8 mouse cellular contexts compared by ENCODE assay signal in the genomic region with DNA sequence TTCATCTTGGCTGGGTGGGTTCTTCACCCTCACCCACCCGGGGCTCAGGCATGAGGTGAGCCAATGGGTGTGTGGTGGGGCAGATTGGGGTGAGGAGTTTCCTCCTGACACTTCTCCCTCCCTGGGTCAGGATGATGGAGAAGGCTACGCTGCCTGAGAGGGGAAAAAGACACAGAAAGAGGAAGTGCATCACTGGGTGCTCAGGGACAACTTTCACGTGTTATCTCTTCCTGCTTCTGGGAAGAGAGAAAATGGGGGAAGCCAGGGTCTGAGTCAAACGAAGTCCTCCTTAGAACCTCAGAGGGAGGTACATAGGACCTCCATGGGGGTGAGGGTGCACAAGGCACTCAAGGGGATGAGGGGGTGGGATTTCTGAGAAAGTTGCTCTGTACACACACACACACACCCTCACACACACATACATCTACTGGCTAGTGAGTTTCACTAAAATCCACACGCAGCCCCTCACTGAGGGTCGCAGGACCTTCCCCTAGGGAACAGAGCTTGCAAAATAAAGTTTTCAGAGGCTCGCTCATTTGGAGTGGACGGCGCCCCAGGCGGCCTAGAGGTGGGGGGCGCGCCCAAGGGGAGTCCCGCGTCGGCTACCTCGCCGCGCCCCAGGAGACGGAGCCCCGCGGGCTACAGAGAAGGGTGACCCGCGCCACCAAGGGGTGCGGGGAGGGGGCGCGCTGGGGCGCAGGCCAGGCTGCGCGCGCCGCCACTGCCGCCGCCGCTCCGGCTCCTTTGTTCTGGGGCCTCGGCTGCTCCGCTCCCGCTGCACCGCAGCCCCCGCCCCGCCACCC. TPM values are rescaled to one million over a fixed set of nuclear protein-coding genes. Genes with fewer than 3 reads are reported as not detected.
DNase-seq lines count a peak whose midpoint lies in the region; ATAC-seq and TF ChIP-seq lines count a peak whose summit lies in the region.

No protein-coding gene starts in this region.

- H3K4me2 ChIP-seq in kidney, postnatal 0 days (ENCODE audit: low read length), result peak overlapping the region; percentile 83
- peak overlapping the region; percentile 99 for H3K4me2 ChIP-seq in heart, embryonic 11.5 days

- H3K9me3 ChIP-seq in kidney, postnatal 0 days (replicated peaks; ENCODE audit: low read length), result no peaks in the 10 kb centered on the region
- no peaks in the 10 kb centered on the region for H3K9me3 ChIP-seq in heart, embryonic 11.5 days (replicated peaks; ENCODE audit: control insufficient read depth, low read length)

- peak overlapping the region; percentile 95 for H3K9ac ChIP-seq in kidney, postnatal 0 days (ENCODE audit: low read depth, low read length)
- peak overlapping the region; percentile 83 for H3K9ac ChIP-seq in heart, embryonic 11.5 days (ENCODE audit: low read depth, low read length)

- peak; percentile 35 for ATAC-seq in kidney, postnatal 0 days (replicated peaks; ENCODE audit: low FRiP score, low read depth)
- peak; percentile 43 for ATAC-seq in heart, embryonic 11.5 days (replicated peaks; ENCODE audit: insufficient number of reproducible peaks, low FRiP score, low TSS enrichment)
- peak; percentile 38; the same call in 1 of the 2 replicates for ATAC-seq in monocyte, adult 5-6 weeks (replicated peaks; ENCODE audit: insufficient number of reproducible peaks, low FRiP score, low TSS enrichment, poor library complexity, severe bottlenecking)

- no peaks in the 10 kb centered on the region for H3K27me3 ChIP-seq in kidney, postnatal 0 days (ENCODE audit: insufficient read depth, low read length)
- no peaks in the 10 kb centered on the region for H3K27me3 ChIP-seq in heart, embryonic 11.5 days (ENCODE audit: control insufficient read depth, insufficient read depth, low read length)

- no peak for TF ChIP-seq CTCF in kidney, postnatal 0 days (IDR thresholded peaks at IDR 0.05; ENCODE audit: low read depth)
- TF ChIP-seq CTCF in bone marrow, adult 2 months (IDR thresholded peaks at IDR 0.05; ENCODE audit: control insufficient read depth, insufficient read depth, low read length), result no peak

- DNase-seq in kidney, postnatal 0 days (ENCODE audit: low spot score), result peak; percentile 51
- DNase-seq in kidney, postnatal 14 days, result no peak
- peak; percentile 16 for DNase-seq in liver
- DNase-seq in thymus, postnatal 4 days, result peak; percentile 89
- no peak for DNase-seq in left cerebral cortex, adult 18-20 months (ENCODE audit: low spot score in 2 of 2)

- TF ChIP-seq POLR2A in bone marrow, adult 2 months (IDR thresholded peaks at IDR 0.05; ENCODE audit: borderline replicate concordance, control insufficient read depth, low read depth, low read length), result no peak

- H3K36me3 ChIP-seq in kidney, postnatal 0 days (ENCODE audit: insufficient read depth, low read length), result no peaks in the 10 kb centered on the region
- no peaks in the 10 kb centered on the region for H3K36me3 ChIP-seq in heart, embryonic 11.5 days (ENCODE audit: control insufficient read depth, insufficient read depth, low read length)

- peaks cover 48% of the 10 kb centered on the region for H3K4me1 ChIP-seq in kidney, postnatal 0 days (replicated peaks; ENCODE audit: insufficient read depth, low read length)
- H3K4me1 ChIP-seq in bone marrow, adult 2 months (ENCODE audit: control insufficient read depth, insufficient read depth, low read length), result peaks cover 15% of the 10 kb centered on the region
- H3K4me1 ChIP-seq in heart, embryonic 11.5 days (ENCODE audit: control insufficient read depth, insufficient read depth, low read length), result peaks cover 65% of the 10 kb centered on the region

- H3K27ac ChIP-seq in kidney, postnatal 0 days, result peak overlapping the region; percentile 97
- peak overlapping the region; percentile 80 for H3K27ac ChIP-seq in bone marrow, adult 2 months (ENCODE audit: control insufficient read depth, insufficient read depth, low read depth, low read length, poor library complexity)
- peak overlapping the region; percentile 73 for H3K27ac ChIP-seq in heart, embryonic 11.5 days (ENCODE audit: low read depth, low read length)

- WGBS in kidney, postnatal 0 days, result 1% methylated on average over 14 of the region's 41 CpGs
- 0% methylated on average over 41 of the region's 41 CpGs for WGBS in bone marrow, adult 2 months
- WGBS in heart, embryonic 11.5 days (ENCODE audit: insufficient replicate concordance), result under 1% methylated on average over 24 of the region's 41 CpGs

- peak overlapping the region; percentile 79 for H3K4me3 ChIP-seq in kidney, postnatal 0 days (replicated peaks; ENCODE audit: low read depth, low read length)
- H3K4me3 ChIP-seq in bone marrow, adult 2 months (replicated peaks; ENCODE audit: control insufficient read depth, low read depth, low read length), result peak overlapping the region; percentile 79
- H3K4me3 ChIP-seq in heart, embryonic 11.5 days (ENCODE audit: low read depth, low read length), result peak overlapping the region; percentile 64

RNA-seq across cellular contexts. Expression of a gene that starts 3.4 kb away (rescaled TPM):
- 32.3 and 33.0 TPM in 2 replicates for polyA plus RNA-seq in kidney, postnatal 0 days (2015; fragmentation: Nextera tagmentation; extraction: Ambion mirVana)
- 23.1 and 35.7 TPM in 2 replicates for polyA plus RNA-seq in bone marrow, adult 2 months (2011; ENCODE audit: insufficient read depth, insufficient read length, low replicate concordance, missing spikeins)
- 25.0 and 30.3 TPM in 2 replicates for polyA plus RNA-seq in heart, embryonic 11.5 days (2014; fragmentation: Nextera tagmentation; extraction: Ambion mirVana)
- 11.6 to 26.4 TPM (median 11.9 TPM) in 3 replicates for total RNA-seq in monocyte, adult 5-6 weeks (2017)
- 10 to 100 TPM; 60.8 to 75.9 TPM for total RNA-seq in left cerebral cortex, adult 18-20 months (2021)

RNA-seq across cellular contexts. Expression of a gene that starts 51.2 kb away (rescaled TPM):
- 73.0 and 75.5 TPM in 2 replicates for polyA plus RNA-seq in kidney, postnatal 0 days (2015; fragmentation: Nextera tagmentation; extraction: Ambion mirVana)
- 24.0 and 38.4 TPM in 2 replicates for polyA plus RNA-seq in bone marrow, adult 2 months (2011; ENCODE audit: insufficient read depth, insufficient read length, low replicate concordance, missing spikeins)
- 47.9 and 54.3 TPM in 2 replicates for polyA plus RNA-seq in heart, embryonic 11.5 days (2014; fragmentation: Nextera tagmentation; extraction: Ambion mirVana)
- 32.4 to 79.2 TPM (median 44.1 TPM) in 3 replicates for total RNA-seq in monocyte, adult 5-6 weeks (2017)
- 10 to 100 TPM; 24.5 to 25.7 TPM for total RNA-seq in left cerebral cortex, adult 18-20 months (2021)

Comparison
In these comparisons a context has a peak if more than half of its experiments do, and no peak if none do; other contexts are left out.
1. DNase-seq: peak in kidney, postnatal 0 days (single experiment), liver (single experiment) and thymus, postnatal 4 days (single experiment); none in kidney, postnatal 14 days (single experiment) and left cerebral cortex, adult 18-20 months (0 of 2).
2. Peak in every context shown above with its lines, with median percentiles within 50 percentile points of each other: ATAC-seq, H3K27ac ChIP-seq and H3K4me3 ChIP-seq.